Mouse (Mus musculus): ENCODE results near the gene Tmem274. TPM values are rescaled to one million over a fixed set of nuclear protein-coding genes. Genes with fewer than 3 reads are reported as not detected.
A peak's percentile ranks its signal among the peaks of the same experiment; 100 is the strongest.

Tmem274 gene
- polyA plus RNA-seq, 1 experiment: not detected

- DNase-seq: peak; percentile 83
- Histone ChIP-seq H3K27ac (ENCODE audit: insufficient read depth, low read depth, low read length) (peak overlapping the region; percentile 57), H3K4me3 (ENCODE audit: insufficient read depth, low read depth, low read length) (no peak overlapping the region), H3K4me1 (ENCODE audit: control insufficient read depth, insufficient read depth, low read length) (peaks cover 24% of the 10 kb centered on the region), H3K27me3 (replicated peaks; ENCODE audit: control insufficient read depth, insufficient read depth, low read length) (no peaks in the 10 kb centered on the region), H3K36me3 (ENCODE audit: control insufficient read depth, insufficient read depth, low read length) (no peaks in the 10 kb centered on the region)
- WGBS: 55% methylated on average over 10 of the region's 10 CpGs
- TF ChIP-seq CTCF (conservative IDR thresholded peaks at IDR 0.05; ENCODE audit: insufficient read depth, insufficient read length, low read depth, low read length): no peak
- TF ChIP-seq POLR2A (IDR thresholded peaks at IDR 0.05; ENCODE audit: low read depth, low read length): no peak
Observed at GRCm38 (mm10) chr4:149521258-149521657, 44.1 kb downstream of the Tmem274 start.

- WGBS: 75% methylated on average over 6 of the region's 6 CpGs
- H3K27ac ChIP-seq (ENCODE audit: insufficient read depth, low read depth, low read length): no peak overlapping the region
Observed at GRCm38 (mm10) chr4:149523961-149524360, 46.8 kb downstream of the Tmem274 start.

GRCm38 (mm10) chr4:149525170-149525569, 48.0 kb downstream of the Tmem274 start:
- DNase-seq: no peak
- H3K36me3 ChIP-seq (ENCODE audit: control insufficient read depth, insufficient read depth, low read length): no peaks in the 10 kb centered on the region
- no peak overlapping the region for H3K27ac ChIP-seq (ENCODE audit: insufficient read depth, low read depth, low read length)
- no peaks in the 10 kb centered on the region for H3K27me3 ChIP-seq (replicated peaks; ENCODE audit: control insufficient read depth, insufficient read depth, low read length)
- no peak overlapping the region for H3K4me3 ChIP-seq (ENCODE audit: insufficient read depth, low read depth, low read length)
- TF ChIP-seq CTCF (conservative IDR thresholded peaks at IDR 0.05; ENCODE audit: insufficient read depth, insufficient read length, low read depth, low read length) (no peak), POLR2A (IDR thresholded peaks at IDR 0.05; ENCODE audit: low read depth, low read length) (no peak)
- WGBS: 81% methylated on average over 4 of the region's 4 CpGs
- peaks cover 21% of the 10 kb centered on the region for H3K4me1 ChIP-seq (ENCODE audit: control insufficient read depth, insufficient read depth, low read length)

More at GRCm38 (mm10) chr4:149523961-149524360, 46.8 kb downstream of the Tmem274 start:
- H3K4me1 ChIP-seq (ENCODE audit: control insufficient read depth, insufficient read depth, low read length): peaks cover 23% of the 10 kb centered on the region
- no peak overlapping the region for H3K4me3 ChIP-seq (ENCODE audit: insufficient read depth, low read depth, low read length)
- H3K27me3 ChIP-seq (replicated peaks; ENCODE audit: control insufficient read depth, insufficient read depth, low read length): no peaks in the 10 kb centered on the region
- no peak for TF ChIP-seq POLR2A (IDR thresholded peaks at IDR 0.05; ENCODE audit: low read depth, low read length)
- TF ChIP-seq CTCF (conservative IDR thresholded peaks at IDR 0.05; ENCODE audit: insufficient read depth, insufficient read length, low read depth, low read length): no peak
- no peak for DNase-seq
- no peaks in the 10 kb centered on the region for H3K36me3 ChIP-seq (ENCODE audit: control insufficient read depth, insufficient read depth, low read length)

- Histone ChIP-seq H3K27me3 (replicated peaks; ENCODE audit: control insufficient read depth, insufficient read depth, low read length) (no peaks in the 10 kb centered on the region), H3K4me3 (ENCODE audit: insufficient read depth, low read depth, low read length) (no peak overlapping the region), H3K4me1 (ENCODE audit: control insufficient read depth, insufficient read depth, low read length) (peaks cover 21% of the 10 kb centered on the region), H3K36me3 (ENCODE audit: control insufficient read depth, insufficient read depth, low read length) (no peaks in the 10 kb centered on the region), H3K27ac (ENCODE audit: insufficient read depth, low read depth, low read length) (no peak overlapping the region)
- peak; percentile 49 for DNase-seq
- 52% methylated on average over 6 of the region's 6 CpGs for WGBS
- TF ChIP-seq POLR2A (IDR thresholded peaks at IDR 0.05; ENCODE audit: low read depth, low read length) (no peak), CTCF (conservative IDR thresholded peaks at IDR 0.05; ENCODE audit: insufficient read depth, insufficient read length, low read depth, low read length) (no peak)
Observed at GRCm38 (mm10) chr4:149525811-149526210, 48.6 kb downstream of the Tmem274 start.

GRCm38 (mm10) chr4:149526330-149526729, 49.2 kb downstream of the Tmem274 start:
- DNase-seq: peak; percentile 29
- 46% methylated on average over 7 of the region's 7 CpGs for WGBS
- H3K4me3 ChIP-seq (ENCODE audit: insufficient read depth, low read depth, low read length): no peak overlapping the region

GRCm38 (mm10) chr4:149527621-149528354, 50.6 kb downstream of the Tmem274 start:
- 75% methylated on average over 15 of the region's 15 CpGs for WGBS
- Histone ChIP-seq H3K4me1 (ENCODE audit: control insufficient read depth, insufficient read depth, low read length) (peaks cover 12% of the 10 kb centered on the region), H3K27me3 (replicated peaks; ENCODE audit: control insufficient read depth, insufficient read depth, low read length) (no peaks in the 10 kb centered on the region), H3K36me3 (ENCODE audit: control insufficient read depth, insufficient read depth, low read length) (no peaks in the 10 kb centered on the region), H3K4me3 (ENCODE audit: insufficient read depth, low read depth, low read length) (no peak overlapping the region), H3K27ac (ENCODE audit: insufficient read depth, low read depth, low read length) (no peak overlapping the region)
- DNase-seq: peak; percentile 31
- no peak for TF ChIP-seq POLR2A (IDR thresholded peaks at IDR 0.05; ENCODE audit: low read depth, low read length)
- no peak for TF ChIP-seq CTCF (conservative IDR thresholded peaks at IDR 0.05; ENCODE audit: insufficient read depth, insufficient read length, low read depth, low read length)

More at GRCm38 (mm10) chr4:149526330-149526729, 49.2 kb downstream of the Tmem274 start:
- TF ChIP-seq POLR2A (IDR thresholded peaks at IDR 0.05; ENCODE audit: low read depth, low read length) (no peak), CTCF (conservative IDR thresholded peaks at IDR 0.05; ENCODE audit: insufficient read depth, insufficient read length, low read depth, low read length) (no peak)
- no peak overlapping the region for H3K27ac ChIP-seq (ENCODE audit: insufficient read depth, low read depth, low read length)
- no peaks in the 10 kb centered on the region for H3K36me3 ChIP-seq (ENCODE audit: control insufficient read depth, insufficient read depth, low read length)
- H3K4me1 ChIP-seq (ENCODE audit: control insufficient read depth, insufficient read depth, low read length): peaks cover 21% of the 10 kb centered on the region
- no peaks in the 10 kb centered on the region for H3K27me3 ChIP-seq (replicated peaks; ENCODE audit: control insufficient read depth, insufficient read depth, low read length)

GRCm38 (mm10) chr4:149529691-149530090, 52.5 kb downstream of the Tmem274 start:
- Histone ChIP-seq H3K27ac (ENCODE audit: insufficient read depth, low read depth, low read length) (no peak overlapping the region), H3K27me3 (replicated peaks; ENCODE audit: control insufficient read depth, insufficient read depth, low read length) (no peaks in the 10 kb centered on the region), H3K36me3 (ENCODE audit: control insufficient read depth, insufficient read depth, low read length) (no peaks in the 10 kb centered on the region), H3K4me3 (ENCODE audit: insufficient read depth, low read depth, low read length) (no peak overlapping the region), H3K4me1 (ENCODE audit: control insufficient read depth, insufficient read depth, low read length) (peaks cover 10% of the 10 kb centered on the region; the same call in 1 of the 2 replicates)
- DNase-seq: no peak
- TF ChIP-seq CTCF (conservative IDR thresholded peaks at IDR 0.05; ENCODE audit: insufficient read depth, insufficient read length, low read depth, low read length) (no peak), POLR2A (IDR thresholded peaks at IDR 0.05; ENCODE audit: low read depth, low read length) (no peak)
- WGBS: 57% methylated on average over 6 of the region's 6 CpGs

Other genes starting within 250 kb of the Tmem274 start
- 31.1 and 35.8 TPM in 2 replicates for gene Kif1b, start 169.7 kb upstream of the Tmem274 start, polyA plus RNA-seq (2012; rRNA removed)
- gene Ube4b, start 50.6 kb upstream of the Tmem274 start, polyA plus RNA-seq (2012; rRNA removed): 49.5 and 56.5 TPM in 2 replicates
- 2.0 and 2.9 TPM in 2 replicates for gene Rbp7, start 22.4 kb upstream of the Tmem274 start, polyA plus RNA-seq (2012; rRNA removed)
- gene Nmnat1, start 7.8 kb downstream of the Tmem274 start, polyA plus RNA-seq (2012; rRNA removed): 17.9 and 21.9 TPM in 2 replicates
- 7.7 and 8.6 TPM in 2 replicates for gene Lzic, start 7.9 kb downstream of the Tmem274 start, polyA plus RNA-seq (2012; rRNA removed)
- gene Ctnnbip1, start 40.9 kb downstream of the Tmem274 start, polyA plus RNA-seq (2012; rRNA removed): 20.5 and 24.4 TPM in 2 replicates
- gene Clstn1, start 109.1 kb downstream of the Tmem274 start, polyA plus RNA-seq (2012; rRNA removed): 44.9 and 46.3 TPM in 2 replicates
- gene Pik3cd, start 225.2 kb downstream of the Tmem274 start, polyA plus RNA-seq (2012; rRNA removed): 3.1 and 7.2 TPM in 2 replicates

All from kidney, adult 2 months (tissue).